Mouse (Mus musculus) heart, postnatal 0 days (tissue): ENCODE measurements around the gene Ppp2r2c.

Source experiments
- CTCF ChIP-seq: IDR thresholded peaks from 2 replicates; pipeline ENCODE4 v1.5.1; 2016; ENCODE audit warnings: antibody characterized with exemption, control low read depth, low read depth
- EP300 ChIP-seq: IDR thresholded peaks from 2 replicates; pipeline ENCODE4 v1.6.1; 2016; ENCODE audit warnings: antibody characterized with exemption, low read depth

- TF ChIP-seq CTCF (no peak), EP300 (no peak)
Observed at GRCm38 (mm10) chr5:36923826-36924700, 55.8 kb downstream of the Ppp2r2c start.
